Mouse (Mus musculus) regulatory T cell (primary cell): ENCODE results near the gene Dap3.
"Not testable (repeated sequence)": the region's sequence is repeated elsewhere in the genome, so short reads cannot be mapped to it uniquely, and the experiment has no call there.

Experiments
- in situ Hi-C: fragments of 300-600 bp; cut with MboI, MseI; formaldehyde crosslinking; loops from one replicate; pipeline ENCODE4 v1.15.1; 2025; ENCODE audit warnings: high pct_unique_total_duplicates

Gene Dap3

GRCm38 (mm10) chr3:88913511-88914383, 37.2 kb downstream of the Dap3 start, which contains the start of gene Msto1:
Gene Msto1 (minus strand): TSS chr3:88913999.
- in situ Hi-C loops, result no loop called here

DNA sequence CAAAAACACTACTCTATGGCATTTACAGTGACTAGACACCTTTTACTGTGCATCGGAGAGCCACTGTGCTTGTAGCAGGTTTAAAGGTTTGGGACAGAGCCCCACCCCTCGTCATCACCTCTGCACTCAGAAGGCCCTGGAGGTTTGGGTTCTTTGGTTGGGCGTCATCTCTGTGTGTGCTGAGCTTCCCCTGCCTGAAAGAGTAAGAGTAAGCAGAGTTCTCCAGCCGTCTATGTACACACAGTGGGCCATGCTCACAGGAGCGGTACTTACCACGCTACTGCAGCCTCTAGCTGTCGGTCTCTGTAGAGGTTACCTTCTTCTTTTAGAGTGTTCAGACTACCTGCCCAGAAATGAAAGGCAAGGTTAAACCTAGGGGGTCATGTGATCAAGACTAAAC, 38.4 kb downstream of the Dap3 start:
- in situ Hi-C loops, result no loop called here

DNA sequence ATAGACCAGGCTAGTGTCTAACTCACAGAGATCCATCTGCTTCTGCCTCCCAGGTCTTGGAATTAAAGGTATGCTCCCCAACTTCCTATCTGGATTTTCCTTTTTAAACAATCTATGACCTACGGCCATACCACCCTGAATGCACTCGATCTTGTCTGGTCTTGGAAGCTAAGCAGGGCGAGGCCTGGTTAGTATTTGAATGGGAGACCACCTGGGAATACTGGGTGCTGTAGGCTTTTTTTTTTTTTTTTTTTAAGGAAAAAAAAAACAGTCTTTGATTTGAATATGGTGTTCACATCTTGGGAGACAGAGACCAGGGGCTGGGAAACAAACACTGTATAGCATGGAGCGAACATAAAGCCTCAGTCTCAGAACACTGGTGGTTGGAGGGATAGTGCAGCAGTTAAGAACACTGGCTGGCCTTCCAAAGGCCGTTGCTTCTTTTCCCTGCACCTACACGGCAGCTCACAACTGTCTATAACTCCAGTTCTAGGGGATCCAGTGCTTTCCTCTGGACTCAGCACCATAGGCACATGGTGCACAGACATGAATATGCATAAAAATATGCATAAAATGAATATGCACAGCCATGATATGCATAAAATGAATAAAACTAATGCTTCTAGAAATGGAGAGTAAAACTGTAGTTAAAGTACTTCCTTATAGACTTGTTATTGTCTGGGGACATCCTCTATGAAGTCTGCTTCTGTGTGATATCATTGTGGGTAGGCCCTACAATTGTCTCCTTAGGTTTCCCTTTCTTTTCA, 44.4 kb downstream of the Dap3 start:
- in situ Hi-C loops, result loop anchor here (5.0 kb wide), 1 partner anchor 54 kb away; no protein-coding TSS in a partner anchor

- in situ Hi-C loops, result loop anchor here (5.0 kb wide), 1 partner anchor 53 kb away; no protein-coding TSS in a partner anchor
Measured at GRCm38 (mm10) chr3:88905741-88906140, 45.2 kb downstream of the Dap3 start.

GRCm38 (mm10) chr3:88905209-88905608, 45.8 kb downstream of the Dap3 start:
- in situ Hi-C loops, result loop anchor here (5.0 kb wide), 1 partner anchor 53 kb away; no protein-coding TSS in a partner anchor

- in situ Hi-C loops, result loop anchor here (5.0 kb wide), 1 partner anchor 53 kb away; no protein-coding TSS in a partner anchor
Measured at GRCm38 (mm10) chr3:88904803-88905202, 46.2 kb downstream of the Dap3 start.

GRCm38 (mm10) chr3:88893011-88893410, 58.0 kb downstream of the Dap3 start:
- in situ Hi-C loops, result loop anchor here (5.0 kb wide), 1 partner anchor 81 kb away; no protein-coding TSS in a partner anchor

DNA sequence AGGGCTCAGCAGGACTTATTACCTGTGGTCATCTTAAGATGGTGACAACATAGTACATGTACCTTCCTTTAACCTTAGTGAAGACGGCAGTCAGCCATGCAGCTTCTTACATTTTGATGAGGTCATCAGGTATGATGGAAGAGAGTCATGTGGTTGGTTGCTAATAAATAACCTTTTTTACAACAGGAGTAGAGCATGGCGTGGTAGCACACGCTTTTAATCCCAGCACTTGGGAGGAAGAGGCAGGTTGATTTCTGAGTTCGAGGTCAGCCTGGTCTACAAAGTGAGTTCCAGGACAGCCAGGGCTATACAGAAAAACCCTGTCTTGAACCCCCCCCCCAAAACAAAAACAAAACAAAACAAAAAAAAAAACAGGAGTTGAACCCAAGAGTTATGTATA, 68.4 kb downstream of the Dap3 start:
- in situ Hi-C loops, result not testable (repeated sequence)
